Mouse (Mus musculus) testis, adult 2 months (tissue): ENCODE measurements at regions not wholly inside any gene's neighbourhood (a gene's known extent, or its start where the extent isn't known, plus 50 kb on each side); places are given as distances from the start of the nearest gene placed in this dataset.

Source experiments
- CTCF ChIP-seq: fragments of 200-500 bp; IDR thresholded peaks from 2 replicates; pipeline ENCODE4 v1.5.1; 2012; ENCODE audit warnings: low read depth, mild to moderate bottlenecking, inconsistent platforms, low read length, moderate library complexity; ENCODE audit not compliant: control insufficient read depth, insufficient read depth, insufficient replicate concordance
- POLR2A ChIP-seq: fragments of 200-500 bp; IDR thresholded peaks from 2 replicates; pipeline ENCODE4 v1.6.1; 2012; ENCODE audit warnings: low read depth, mild to moderate bottlenecking, inconsistent platforms, low read length, moderate library complexity; ENCODE audit not compliant: control insufficient read depth

DNA sequence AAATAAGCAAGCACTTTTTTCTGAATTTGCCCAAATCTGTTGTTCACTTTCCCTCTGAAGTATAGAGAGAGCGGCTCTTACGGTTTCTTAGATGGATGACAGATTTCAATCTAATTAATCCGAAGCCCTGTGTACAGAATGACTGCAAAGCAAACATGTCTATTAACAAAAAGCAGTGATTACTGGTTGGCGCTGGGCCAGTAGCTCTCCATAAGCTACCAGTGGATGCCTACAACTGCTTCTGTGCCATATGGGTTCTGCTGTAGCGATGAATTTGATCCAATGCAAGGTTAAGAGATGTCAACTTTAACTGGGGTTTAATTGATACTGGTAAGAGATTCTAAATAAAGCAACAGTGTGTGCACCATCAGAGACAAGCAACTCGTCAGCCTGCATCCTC lies 162.3 kb downstream of the Rwdd3 start:
- TF ChIP-seq POLR2A (no peak), CTCF (no peak)
